Mouse (Mus musculus) MEL (cell line): ENCODE measurements around the gene Sema3a. TPM values are rescaled to one million over a fixed set of nuclear protein-coding genes. Genes with fewer than 3 reads are reported as not detected.

Source experiments
- DNase-seq: peaks from one replicate; pipeline ENCODE4 v3.0.0; 2011; ENCODE audit warnings: low read depth, low spot score
- H3K27ac ChIP-seq: 2 replicates; pipeline ENCODE4 v1.5.1; 2012; ENCODE audit warnings: low read depth, mild to moderate bottlenecking, control low read depth, low read length, moderate library complexity; ENCODE audit not compliant: control insufficient read depth
- H3K27me3 ChIP-seq, 2 experiments: fragments of 150-350 bp in 1 of 2; sonication (generic) in 1 of 2; 2 replicates each; pipeline ENCODE4 v1.6.1; 2012; ENCODE audit warnings: low read length in 2 of 2, mild to moderate bottlenecking in 2 of 2, improper control_type of control experiment in 1 of 2, moderate library complexity in 1 of 2; ENCODE audit not compliant: insufficient read depth in 2 of 2, control insufficient read depth in 1 of 2
- H3K36me3 ChIP-seq, 2 experiments: 2 replicates each; pipeline ENCODE4 v1.6.1; 2012 to 2014; ENCODE audit warnings: low read length in 2 of 2, improper control_type of control experiment in 1 of 2, inconsistent platforms in 1 of 2, mild to moderate bottlenecking in 1 of 2; ENCODE audit not compliant: insufficient read depth in 2 of 2, control insufficient read depth in 1 of 2
- H3K4me1 ChIP-seq, 2 experiments: fragments of 150-350 bp in 1 of 2; sonication (generic) in 1 of 2; 2 replicates each; pipeline ENCODE4 v1.6.1; 2012; ENCODE audit warnings: low read length in 2 of 2, improper control_type of control experiment in 1 of 2, mild to moderate bottlenecking in 1 of 2; ENCODE audit not compliant: insufficient read depth in 2 of 2, control insufficient read depth in 1 of 2
- H3K4me3 ChIP-seq, 2 experiments: fragments of 150-350 bp in 1 of 2; sonication (generic) in 1 of 2; 2 replicates each; pipeline ENCODE4 v1.5.1; 2012; ENCODE audit warnings: low read depth in 2 of 2, low read length in 2 of 2, mild to moderate bottlenecking in 2 of 2, moderate library complexity in 2 of 2, control low read depth in 1 of 2, improper control_type of control experiment in 1 of 2; ENCODE audit not compliant: control insufficient read depth in 1 of 2, insufficient read depth in 1 of 2
- H3K79me2 ChIP-seq: 2 replicates; pipeline ENCODE4 v1.6.1; 2012; ENCODE audit warnings: mild to moderate bottlenecking, low read length, moderate library complexity; ENCODE audit not compliant: control insufficient read depth, poor library complexity, insufficient read depth
- H3K9ac ChIP-seq: 2 replicates; pipeline ENCODE4 v1.6.1; 2012; ENCODE audit warnings: low read depth, mild to moderate bottlenecking, control low read depth, low read length, moderate library complexity; ENCODE audit not compliant: control insufficient read depth, poor library complexity, severe bottlenecking
- H3K9me3 ChIP-seq: fragments of 150-350 bp; sonication (generic); replicated peaks from 2 replicates; pipeline ENCODE4 v1.6.1; 2012; ENCODE audit warnings: mild to moderate bottlenecking, low read length, improper control_type of control experiment, moderate library complexity; ENCODE audit not compliant: insufficient read depth
- CHD1 ChIP-seq: IDR thresholded peaks from 2 replicates; pipeline ENCODE4 v1.6.1; 2012; ENCODE audit warnings: low read depth, mild to moderate bottlenecking, inconsistent platforms, low read length, improper control_type of control experiment
- E2F4 ChIP-seq: IDR thresholded peaks from 2 replicates; pipeline ENCODE4 v1.6.1; 2011; ENCODE audit warnings: low read depth, low read length, improper control_type of control experiment, borderline replicate concordance
- ELF1 ChIP-seq: IDR thresholded peaks from 2 replicates; pipeline ENCODE4 v1.6.1; 2014; ENCODE audit warnings: low read depth, mild to moderate bottlenecking, inconsistent platforms, low read length, improper control_type of control experiment, moderate library complexity
- EP300 ChIP-seq, 2 experiments: IDR thresholded peaks; 2 replicates each; pipeline ENCODE4 v1.6.1; 2011; ENCODE audit warnings: improper control_type of control experiment in 2 of 2, low read length in 2 of 2, low read depth in 1 of 2, mild to moderate bottlenecking in 1 of 2
- GABPA ChIP-seq: IDR thresholded peaks from 2 replicates; pipeline ENCODE4 v1.6.1; 2012; ENCODE audit warnings: low read depth, mild to moderate bottlenecking, inconsistent platforms, low read length, improper control_type of control experiment, moderate library complexity
- GATA1 ChIP-seq: IDR thresholded peaks from 2 replicates; pipeline ENCODE4 v1.6.1; 2011; ENCODE audit warnings: low read depth, low read length, improper control_type of control experiment
- HCFC1 ChIP-seq: IDR thresholded peaks from 2 replicates; pipeline ENCODE4 v1.6.1; 2012; ENCODE audit warnings: low read depth, mild to moderate bottlenecking, inconsistent platforms, low read length, improper control_type of control experiment, moderate library complexity
- JUND ChIP-seq: IDR thresholded peaks from 2 replicates; pipeline ENCODE4 v1.6.1; 2011; ENCODE audit warnings: low read depth, mild to moderate bottlenecking, improper control_type of control experiment, low read length
- MAFK ChIP-seq: IDR thresholded peaks from 2 replicates; pipeline ENCODE4 v1.6.1; 2011; ENCODE audit warnings: low read depth, mild to moderate bottlenecking, low read length, improper control_type of control experiment, borderline replicate concordance
- MAX ChIP-seq: IDR thresholded peaks from 2 replicates; pipeline ENCODE4 v1.6.1; 2011; ENCODE audit warnings: low read length, improper control_type of control experiment
- MAZ ChIP-seq: IDR thresholded peaks from 2 replicates; pipeline ENCODE4 v1.6.1; 2012; ENCODE audit warnings: low read depth, mild to moderate bottlenecking, inconsistent platforms, low read length, improper control_type of control experiment
- MEF2A ChIP-seq: IDR thresholded peaks from 2 replicates; pipeline ENCODE4 v1.6.1; 2014; ENCODE audit warnings: low read depth, mild to moderate bottlenecking, inconsistent platforms, low read length, improper control_type of control experiment; ENCODE audit not compliant: poor library complexity, insufficient replicate concordance, severe bottlenecking; ENCODE audit errors: extremely low read depth
- MXI1 ChIP-seq: IDR thresholded peaks from 2 replicates; pipeline ENCODE4 v1.6.1; 2011; ENCODE audit warnings: mild to moderate bottlenecking, low read depth, low read length, improper control_type of control experiment
- MYB ChIP-seq: IDR thresholded peaks from 2 replicates; pipeline ENCODE4 v1.6.1; 2011; ENCODE audit warnings: mild to moderate bottlenecking, low read depth, low read length, improper control_type of control experiment
- MYC ChIP-seq: IDR thresholded peaks from 2 replicates; pipeline ENCODE4 v1.6.1; 2011; ENCODE audit warnings: low read depth, mild to moderate bottlenecking, low read length, improper control_type of control experiment, moderate library complexity
- POLR2A ChIP-seq, 2 experiments: IDR thresholded peaks; 2 replicates each; pipeline ENCODE4 v1.6.1; 2011 to 2012; ENCODE audit warnings: low read length in 2 of 2, mild to moderate bottlenecking in 2 of 2, control low read depth in 1 of 2, improper control_type of control experiment in 1 of 2, low read depth in 1 of 2, moderate library complexity in 1 of 2; ENCODE audit not compliant: control insufficient read depth in 1 of 2, insufficient read depth in 1 of 2, poor library complexity in 1 of 2
- POLR2AphosphoS2 ChIP-seq: IDR thresholded peaks from 2 replicates; pipeline ENCODE4 v1.6.1; 2011; ENCODE audit warnings: low read length, improper control_type of control experiment
- TAL1 ChIP-seq: IDR thresholded peaks from 2 replicates; pipeline ENCODE4 v1.6.1; 2012; ENCODE audit warnings: mild to moderate bottlenecking, inconsistent platforms, low read length, moderate library complexity, mixed read lengths
- TCF12 ChIP-seq: IDR thresholded peaks from 2 replicates; pipeline ENCODE4 v1.6.1; 2014; ENCODE audit warnings: low read depth, mild to moderate bottlenecking, inconsistent platforms, low read length, improper control_type of control experiment, moderate library complexity
- USF1 ChIP-seq: IDR thresholded peaks from 2 replicates; pipeline ENCODE4 v1.6.1; 2014; ENCODE audit warnings: low read depth, mild to moderate bottlenecking, inconsistent platforms, low read length, improper control_type of control experiment, moderate library complexity
- ZC3H11A ChIP-seq: IDR thresholded peaks from 2 replicates; pipeline ENCODE4 v1.6.1; 2012; ENCODE audit warnings: low read depth, mild to moderate bottlenecking, inconsistent platforms, low read length, improper control_type of control experiment
- ZKSCAN1 ChIP-seq: IDR thresholded peaks from 2 replicates; pipeline ENCODE4 v1.6.1; 2012; ENCODE audit warnings: low read depth, mild to moderate bottlenecking, inconsistent platforms, low read length, improper control_type of control experiment, moderate library complexity
- ZMIZ1 ChIP-seq: IDR thresholded peaks from 2 replicates; pipeline ENCODE4 v1.6.1; 2012; ENCODE audit warnings: low read depth, mild to moderate bottlenecking, inconsistent platforms, low read length, improper control_type of control experiment, moderate library complexity
- polyA plus RNA-seq, 2 experiments: library from polyadenylated mRNA; stranded (reverse) in 1 of 2; unstranded in 1 of 2; fragments of >175 nt in 1 of 2; fragments of >200 nt in 1 of 2; gene quantifications; 2 replicates each; pipeline versions ENCODE4 v1.2.1 to v1.2.4; 2012; ENCODE audit warnings: low replicate concordance in 2 of 2, low read depth in 1 of 2; ENCODE audit not compliant: insufficient read length in 2 of 2, insufficient read depth in 1 of 2, missing spikeins in 1 of 2
- total RNA-seq: library from RNA; depleted of rRNA; stranded (reverse); fragments of 300-350 nt; gene quantifications from 2 replicates; pipeline ENCODE4 v1.2.3, GENCODE M21; 2012

Gene Sema3a
- total and polyA plus RNA-seq, 3 experiments: not detected

- no peaks in the 10 kb centered on the region for H3K27me3 ChIP-seq
- H3K36me3 ChIP-seq: no peaks in the 10 kb centered on the region
- no peaks in the 10 kb centered on the region for H3K4me1 ChIP-seq
- H3K9me3 ChIP-seq: no peaks in the 10 kb centered on the region
- H3K27ac ChIP-seq: no peak overlapping the region
- H3K79me2 ChIP-seq: no peaks in the 10 kb centered on the region
- H3K9ac ChIP-seq: no peak overlapping the region
- no peak overlapping the region for H3K4me3 ChIP-seq
- DNase-seq: no peak
- TF ChIP-seq JUND (no peak), ZC3H11A (no peak), CHD1 (no peak), MXI1 (no peak), TAL1 (no peak), MAFK (no peak), MAX (no peak), GABPA (no peak)
Observed at GRCm38 (mm10) chr5:13360711-13361110, 235.5 kb downstream of the Sema3a start.

- H3K79me2 ChIP-seq: no peaks in the 10 kb centered on the region
- H3K9ac ChIP-seq: no peak overlapping the region
- no peak for DNase-seq
- H3K36me3 ChIP-seq: no peaks in the 10 kb centered on the region
- H3K27ac ChIP-seq: no peak overlapping the region
- H3K4me1 ChIP-seq: no peaks in the 10 kb centered on the region
- H3K9me3 ChIP-seq: no peaks in the 10 kb centered on the region
- H3K4me3 ChIP-seq: no peak overlapping the region
- H3K27me3 ChIP-seq: no peaks in the 10 kb centered on the region
- TF ChIP-seq TAL1: no peak
- TF ChIP-seq ZKSCAN1: no peak
- TF ChIP-seq POLR2AphosphoS2: no peak
- no peak for TF ChIP-seq MEF2A
- TF ChIP-seq ELF1: no peak
- TF ChIP-seq MAFK: no peak
- TF ChIP-seq GATA1: no peak
- no peak for TF ChIP-seq ZMIZ1
- no peak for TF ChIP-seq EP300 (IDR thresholded peaks at IDR 0.05; ENCODE audit: low read depth in 1 of 2, low read length in 2 of 2)
- no peak for TF ChIP-seq HCFC1
- TF ChIP-seq CHD1: no peak
- no peak for TF ChIP-seq E2F4
- TF ChIP-seq GABPA: no peak
- TF ChIP-seq USF1: no peak
- TF ChIP-seq POLR2A (IDR thresholded peaks at IDR 0.05; ENCODE audit: control insufficient read depth in 1 of 2, insufficient read depth in 1 of 2, low read depth in 1 of 2, low read length in 2 of 2, poor library complexity in 1 of 2): no peak
- no peak for TF ChIP-seq MYB
- TF ChIP-seq TCF12: no peak
- TF ChIP-seq MYC: no peak
- no peak for TF ChIP-seq MAZ
Observed at GRCm38 (mm10) chr5:13365108-13365507, 239.9 kb downstream of the Sema3a start.
